Mouse (Mus musculus) heart, embryonic 12.5 days (tissue): Measurements from ENCODE around the gene Atg101. TPM values are rescaled to one million over a fixed set of nuclear protein-coding genes. Genes with fewer than 3 reads are reported as not detected.

Source experiments
- ATAC-seq: fragments of 200-750 bp; cut with Nextera tagmentation; 2 replicates; pipeline ENCODE4 v1.8.0; 2017; ENCODE audit warnings: moderate TSS enrichment, moderate library complexity; ENCODE audit not compliant: insufficient number of reproducible peaks, low FRiP score
- H3K27ac ChIP-seq: fragments of 300-500 bp; sonication (generic); 2 replicates; pipeline ENCODE4 v1.5.1; 2016; ENCODE audit warnings: mild to moderate bottlenecking, moderate library complexity; ENCODE audit not compliant: poor library complexity, severe bottlenecking
- H3K27me3 ChIP-seq: fragments of 300-500 bp; sonication (generic); replicated peaks from 2 replicates; pipeline ENCODE4 v1.6.1; 2016; ENCODE audit warnings: mild to moderate bottlenecking, moderate library complexity
- H3K36me3 ChIP-seq: fragments of 300-500 bp; sonication (generic); 2 replicates; pipeline ENCODE4 v1.6.1; 2016; ENCODE audit warnings: mild to moderate bottlenecking, moderate library complexity
- H3K4me1 ChIP-seq: fragments of 300-500 bp; sonication (generic); replicated peaks from 2 replicates; pipeline ENCODE4 v1.6.1; 2016; ENCODE audit warnings: mild to moderate bottlenecking
- H3K4me2 ChIP-seq: fragments of 300-500 bp; sonication (generic); 2 replicates; pipeline ENCODE4 v1.6.1; 2016; ENCODE audit warnings: mild to moderate bottlenecking, moderate library complexity
- H3K4me3 ChIP-seq: fragments of 300-500 bp; sonication (generic); 2 replicates; pipeline ENCODE4 v1.5.1; 2016; ENCODE audit warnings: mild to moderate bottlenecking
- H3K9ac ChIP-seq: fragments of 300-500 bp; sonication (generic); 2 replicates; pipeline ENCODE4 v1.6.1; 2016; ENCODE audit warnings: mild to moderate bottlenecking, moderate library complexity
- H3K9me3 ChIP-seq: fragments of 300-500 bp; sonication (generic); replicated peaks from 2 replicates; pipeline ENCODE4 v1.6.1; 2016; ENCODE audit warnings: mild to moderate bottlenecking, moderate library complexity
- WGBS: fragments of 180-500 bp; shearing (Covaris S2); methylation state at CpG from one replicate; pipeline ENCODE4 v1.1.7; 2016; 5-methylcytosine and 5-hydroxymethylcytosine counted together
- polyA plus RNA-seq: library from polyadenylated mRNA; unstranded; fragments of >200 nt; fragmentation: Nextera tagmentation; extraction: Ambion mirVana; gene quantifications from 2 replicates; pipeline ENCODE4 v1.2.1, GENCODE M21; 2016

Atg101 gene
- polyA plus RNA-seq, 1 experiment from 2014 or later: 49.7 TPM

GRCm38 (mm10) chr15:101302201-101302600, 18.1 kb downstream of the Atg101 start:
- Histone ChIP-seq H3K27ac (no peak overlapping the region), H3K36me3 (no peaks in the 10 kb centered on the region), H3K9me3 (no peaks in the 10 kb centered on the region), H3K4me3 (no peak overlapping the region), H3K4me2 (no peak overlapping the region), H3K27me3 (no peaks in the 10 kb centered on the region), H3K9ac (no peak overlapping the region), H3K4me1 (peaks cover 25% of the 10 kb centered on the region)
- no peak for ATAC-seq
- WGBS: 71% methylated on average over 3 of the region's 3 CpGs

GRCm38 (mm10) chr15:101303830-101304229, 19.8 kb downstream of the Atg101 start:
- no peaks in the 10 kb centered on the region for H3K36me3 ChIP-seq
- H3K9me3 ChIP-seq: no peaks in the 10 kb centered on the region
- H3K4me1 ChIP-seq: peaks cover 16% of the 10 kb centered on the region
- no peak overlapping the region for H3K4me2 ChIP-seq
- no peaks in the 10 kb centered on the region for H3K27me3 ChIP-seq
- no peak overlapping the region for H3K9ac ChIP-seq
- H3K4me3 ChIP-seq: no peak overlapping the region
- H3K27ac ChIP-seq: no peak overlapping the region
- no peak for ATAC-seq
- 76% methylated on average over 4 of the region's 4 CpGs for WGBS

GRCm38 (mm10) chr15:101306459-101306858, 22.4 kb downstream of the Atg101 start:
- H3K27me3 ChIP-seq: no peaks in the 10 kb centered on the region
- H3K36me3 ChIP-seq: no peaks in the 10 kb centered on the region
- H3K27ac ChIP-seq: no peak overlapping the region
- no peak for ATAC-seq
- no peak overlapping the region for H3K4me2 ChIP-seq
- no peak overlapping the region for H3K4me3 ChIP-seq
- H3K4me1 ChIP-seq: peaks cover 11% of the 10 kb centered on the region; the same call in 1 of the 2 replicates
- WGBS: 84% methylated on average over 4 of the region's 4 CpGs
- H3K9ac ChIP-seq: no peak overlapping the region
- H3K9me3 ChIP-seq: no peaks in the 10 kb centered on the region

- Histone ChIP-seq H3K36me3 (no peaks in the 10 kb centered on the region), H3K4me1 (peaks cover 11% of the 10 kb centered on the region; the same call in 1 of the 2 replicates), H3K4me3 (no peak overlapping the region), H3K9me3 (no peaks in the 10 kb centered on the region), H3K27me3 (no peaks in the 10 kb centered on the region), H3K4me2 (no peak overlapping the region), H3K27ac (no peak overlapping the region), H3K9ac (no peak overlapping the region)
- ATAC-seq: no peak
- WGBS: 56% methylated on average over 13 of the region's 13 CpGs
Observed at GRCm38 (mm10) chr15:101308440-101309348, 24.6 kb downstream of the Atg101 start.

GRCm38 (mm10) chr15:101309493-101309892, 25.4 kb downstream of the Atg101 start:
- ATAC-seq: no peak
- Histone ChIP-seq H3K27ac (no peak overlapping the region), H3K4me2 (no peak overlapping the region)

GRCm38 (mm10) chr15:101311087-101311770, 27.2 kb downstream of the Atg101 start:
- Histone ChIP-seq H3K9me3 (0 out of 2 replicates have a peak, but pooled peaks cover 2% of the 10 kb centered on the region), H3K9ac (no peak overlapping the region), H3K4me1 (peaks cover 15% of the 10 kb centered on the region), H3K27ac (no peak overlapping the region), H3K4me2 (no peak overlapping the region), H3K4me3 (no peak overlapping the region), H3K27me3 (no peaks in the 10 kb centered on the region), H3K36me3 (no peaks in the 10 kb centered on the region)
- no peak for ATAC-seq
- 57% methylated on average over 12 of the region's 15 CpGs for WGBS

More at GRCm38 (mm10) chr15:101309493-101309892, 25.4 kb downstream of the Atg101 start:
- WGBS: 25% methylated on average over 5 of the region's 5 CpGs
- no peak overlapping the region for H3K9ac ChIP-seq
- H3K4me3 ChIP-seq: no peak overlapping the region
- no peaks in the 10 kb centered on the region for H3K27me3 ChIP-seq
- H3K36me3 ChIP-seq: no peaks in the 10 kb centered on the region
- no peaks in the 10 kb centered on the region for H3K9me3 ChIP-seq
- peaks cover 11% of the 10 kb centered on the region; the same call in 1 of the 2 replicates for H3K4me1 ChIP-seq

GRCm38 (mm10) chr15:101312006-101312405, 27.9 kb downstream of the Atg101 start:
- 72% methylated on average over 6 of the region's 6 CpGs for WGBS
- no peak for ATAC-seq
- Histone ChIP-seq H3K9me3 (0 out of 2 replicates have a peak, but pooled peaks cover 2% of the 10 kb centered on the region), H3K27me3 (no peaks in the 10 kb centered on the region), H3K9ac (no peak overlapping the region), H3K36me3 (no peaks in the 10 kb centered on the region), H3K4me1 (peaks cover 19% of the 10 kb centered on the region), H3K4me2 (no peak overlapping the region), H3K27ac (no peak overlapping the region), H3K4me3 (no peak overlapping the region)

- Histone ChIP-seq H3K4me2 (peak overlapping the region; percentile 67; the same call in 1 of the 2 replicates), H3K4me3 (no peak overlapping the region), H3K4me1 (peaks cover 34% of the 10 kb centered on the region), H3K9me3 (0 out of 2 replicates have a peak, but pooled peaks cover 2% of the 10 kb centered on the region), H3K9ac (no peak overlapping the region), H3K27ac (no peak overlapping the region), H3K36me3 (no peaks in the 10 kb centered on the region), H3K27me3 (no peaks in the 10 kb centered on the region)
- WGBS: 82% methylated on average over 4 of the region's 4 CpGs
- ATAC-seq: no peak
Observed at GRCm38 (mm10) chr15:101315378-101315777, 31.3 kb downstream of the Atg101 start.

GRCm38 (mm10) chr15:101315832-101316231, 31.8 kb downstream of the Atg101 start:
- Histone ChIP-seq H3K9me3 (0 out of 2 replicates have a peak, but pooled peaks cover 2% of the 10 kb centered on the region), H3K36me3 (no peaks in the 10 kb centered on the region), H3K4me2 (peak overlapping the region; percentile 67), H3K27ac (peak overlapping the region; percentile 32), H3K9ac (peak overlapping the region; percentile 1; the same call in 1 of the 2 replicates), H3K4me3 (peak overlapping the region; percentile 35), H3K4me1 (peaks cover 36% of the 10 kb centered on the region), H3K27me3 (no peaks in the 10 kb centered on the region)
- WGBS: 4% methylated on average over 11 of the region's 11 CpGs
- peak; percentile 71 for ATAC-seq

- Histone ChIP-seq H3K36me3 (no peaks in the 10 kb centered on the region), H3K4me2 (peak overlapping the region; percentile 67), H3K4me3 (peak overlapping the region; percentile 35), H3K9ac (peak overlapping the region; percentile 1; the same call in 1 of the 2 replicates), H3K9me3 (0 out of 2 replicates have a peak, but pooled peaks cover 2% of the 10 kb centered on the region), H3K4me1 (peaks cover 41% of the 10 kb centered on the region), H3K27me3 (no peaks in the 10 kb centered on the region), H3K27ac (peak overlapping the region; percentile 32)
- 40% methylated on average over 13 of the region's 13 CpGs for WGBS
- peak; percentile 40 for ATAC-seq
Observed at GRCm38 (mm10) chr15:101316279-101316912, 32.3 kb downstream of the Atg101 start.
